ENCODE assay signal across 18 mouse cellular contexts in genomic region chr2:70616617-70617016, GRCm38 (mm10). TPM values are rescaled to one million over a fixed set of nuclear protein-coding genes. Genes with fewer than 3 reads are reported as not detected.
"Had no signal": no experiment of that assay in that cellular context is flagged by ENCODE, and none has a peak within 500 bp of the region (broad histone marks: within the 10 kb centered on the region; RNA-seq: fewer than 3 reads in every experiment).

No protein-coding gene starts in this region.

- H3K36me3 ChIP-seq: limb, embryonic 10.5 days; limb, embryonic 13.5 days; liver, embryonic 13.5 days; midbrain, embryonic 12.5 days; midbrain, embryonic 15.5 days; neural tube, embryonic 12.5 days; neural tube, embryonic 15.5 days; stomach, embryonic 15.5 days had no signal

- H3K4me1 ChIP-seq: limb, embryonic 10.5 days; liver, embryonic 13.5 days; midbrain, embryonic 12.5 days; midbrain, embryonic 15.5 days; neural tube, embryonic 12.5 days; neural tube, embryonic 15.5 days; stomach, embryonic 15.5 days had no signal

- H3K27ac ChIP-seq: limb, embryonic 10.5 days; limb, embryonic 13.5 days; liver, embryonic 13.5 days; macrophage; midbrain, embryonic 12.5 days; midbrain, embryonic 15.5 days; neural tube, embryonic 12.5 days; neural tube, embryonic 15.5 days; stomach, embryonic 15.5 days had no signal

- H3K27me3 ChIP-seq: liver, embryonic 13.5 days; midbrain, embryonic 12.5 days; midbrain, embryonic 15.5 days; neural tube, embryonic 12.5 days; neural tube, embryonic 15.5 days; stomach, embryonic 15.5 days had no signal

- H3K4me3 ChIP-seq: limb, embryonic 10.5 days; limb, embryonic 13.5 days; liver, embryonic 13.5 days; midbrain, embryonic 12.5 days; midbrain, embryonic 15.5 days; neural tube, embryonic 12.5 days; neural tube, embryonic 15.5 days; stomach, embryonic 15.5 days had no signal

- H3K9me3 ChIP-seq: limb, embryonic 10.5 days; liver, embryonic 13.5 days; midbrain, embryonic 12.5 days; midbrain, embryonic 15.5 days; neural tube, embryonic 12.5 days; neural tube, embryonic 15.5 days; stomach, embryonic 15.5 days had no signal

- H3K9ac ChIP-seq: limb, embryonic 13.5 days; liver, embryonic 13.5 days; lung, embryonic 14.5 days; midbrain, embryonic 12.5 days; midbrain, embryonic 15.5 days; neural tube, embryonic 12.5 days; neural tube, embryonic 15.5 days; stomach, embryonic 15.5 days had no signal

- H3K4me2 ChIP-seq: limb, embryonic 13.5 days; liver, embryonic 13.5 days; lung, embryonic 14.5 days; midbrain, embryonic 12.5 days; midbrain, embryonic 15.5 days; neural tube, embryonic 12.5 days; neural tube, embryonic 15.5 days; stomach, embryonic 15.5 days had no signal

- DNase-seq: kidney, postnatal 10 days; kidney, postnatal 4 days; liver, embryonic 13.5 days; lung, embryonic 14.5 days; right cerebral cortex, postnatal 25 days; spleen, adult 18-20 months; thymus, adult 18-20 months; thymus, postnatal 36 days had no signal

RNA-seq across cellular contexts. Expression of gene Gm26558, which starts 45.3 kb away (rescaled TPM):
- total RNA-seq: left cerebral cortex, postnatal 25 days; megakaryocyte, adult 5-6 weeks had no signal
- polyA plus RNA-seq: macrophage had no signal
